9 mouse cellular contexts compared by ENCODE assay signal in the genomic region with DNA sequence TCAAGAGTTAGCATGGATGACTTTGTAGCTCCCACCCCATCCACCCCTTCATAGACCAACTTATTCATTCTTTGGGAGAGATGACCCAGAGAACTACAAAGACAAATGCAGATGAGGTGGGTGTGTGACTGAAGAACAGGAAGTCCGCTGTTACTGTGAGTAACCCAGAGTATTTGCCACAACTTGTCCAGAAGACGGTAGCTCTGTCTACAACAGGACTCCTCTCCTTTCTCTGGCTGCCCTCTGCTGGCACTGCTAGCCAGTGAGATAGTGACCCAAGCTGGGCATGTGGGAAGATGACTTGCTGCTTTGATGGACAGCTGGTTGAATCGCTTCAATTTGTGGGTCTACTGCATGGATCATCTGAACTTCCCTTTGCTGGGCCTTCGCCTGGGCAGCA. TPM values are rescaled to one million over a fixed set of nuclear protein-coding genes. Genes with fewer than 3 reads are reported as not detected.
DNase-seq lines count a peak whose midpoint lies in the region; ATAC-seq and TF ChIP-seq lines count a peak whose summit lies in the region.
"Had no signal": no experiment of that assay in that cellular context is flagged by ENCODE, and none has a peak within 500 bp of the region (broad histone marks: within the 10 kb centered on the region; RNA-seq: fewer than 3 reads in every experiment).

No protein-coding gene starts in this region.

- H3K27me3 ChIP-seq in midbrain, postnatal 0 days (ENCODE audit: insufficient read depth, low read length) = no peaks in the 10 kb centered on the region
- no peaks in the 10 kb centered on the region for H3K27me3 ChIP-seq in midbrain, embryonic 13.5 days
- no peaks in the 10 kb centered on the region for H3K27me3 ChIP-seq in heart, postnatal 0 days (ENCODE audit: control insufficient read depth, insufficient read depth, low read length)
- H3K27me3 ChIP-seq: hindbrain, embryonic 15.5 days had no signal

- no peak overlapping the region for H3K27ac ChIP-seq in midbrain, postnatal 0 days (ENCODE audit: low read depth, low read length)
- H3K27ac ChIP-seq in midbrain, embryonic 13.5 days = no peak overlapping the region
- no peak overlapping the region for H3K27ac ChIP-seq in heart, postnatal 0 days (ENCODE audit: low read depth)
- H3K27ac ChIP-seq: hindbrain, embryonic 15.5 days had no signal

- no peaks in the 10 kb centered on the region for H3K9me3 ChIP-seq in midbrain, postnatal 0 days (ENCODE audit: low read length)
- H3K9me3 ChIP-seq in midbrain, embryonic 13.5 days = no peaks in the 10 kb centered on the region
- H3K9me3 ChIP-seq in heart, postnatal 0 days (replicated peaks; ENCODE audit: control insufficient read depth, low read length) = no peaks in the 10 kb centered on the region
- H3K9me3 ChIP-seq: hindbrain, embryonic 15.5 days had no signal

- 75% methylated on average over 4 of the region's 4 CpGs for WGBS in midbrain, postnatal 0 days
- WGBS in midbrain, embryonic 13.5 days = 71% methylated on average over 4 of the region's 4 CpGs
- 45% methylated on average over 4 of the region's 4 CpGs for WGBS in heart, postnatal 0 days
- WGBS in lung, adult 2 months = 61% methylated on average over 4 of the region's 4 CpGs

- DNase-seq in midbrain, postnatal 0 days (ENCODE audit: low spot score) = peak; percentile 36
- DNase-seq in brain, embryonic 14.5 days (ENCODE audit: low read depth) = no peak
- DNase-seq in heart, postnatal 0 days (ENCODE audit: low spot score) = peak; percentile 50
- peak; percentile 14 for DNase-seq in lung, adult 2 months
- no peak for DNase-seq in yolk sac, embryonic 10.5 days (ENCODE audit: low spot score)
- DNase-seq in thymus, postnatal 10 days (ENCODE audit: low spot score in 2 of 2) = no peak

- TF ChIP-seq CTCF in midbrain, postnatal 0 days (IDR thresholded peaks at IDR 0.05) = peak; percentile 68
- peak; percentile 16; the same call in 1 of the 2 replicates for TF ChIP-seq CTCF in brain, embryonic 14.5 days (IDR thresholded peaks at IDR 0.05; ENCODE audit: borderline replicate concordance, extremely low read depth, insufficient read depth, insufficient read length)
- peak; percentile 71 for TF ChIP-seq CTCF in heart, postnatal 0 days (IDR thresholded peaks at IDR 0.05; ENCODE audit: low read depth)
- peak; percentile 53; the same call in 1 of the 2 replicates for TF ChIP-seq CTCF in lung, adult 2 months (IDR thresholded peaks at IDR 0.05; ENCODE audit: insufficient read depth, low read length)

- H3K4me2 ChIP-seq in midbrain, postnatal 0 days (ENCODE audit: low read depth, low read length, poor library complexity, severe bottlenecking) = no peak overlapping the region
- no peak overlapping the region for H3K4me2 ChIP-seq in midbrain, embryonic 13.5 days (replicated peaks)
- no peak overlapping the region for H3K4me2 ChIP-seq in heart, postnatal 0 days (ENCODE audit: low read depth, low read length)
- H3K4me2 ChIP-seq: hindbrain, embryonic 15.5 days had no signal

- no peak for TF ChIP-seq EP300 in heart, postnatal 0 days (IDR thresholded peaks at IDR 0.05; ENCODE audit: low read depth)

- TF ChIP-seq POLR2A in brain, embryonic 14.5 days (IDR thresholded peaks at IDR 0.05; ENCODE audit: borderline replicate concordance, extremely low read depth, insufficient read depth, insufficient read length, poor library complexity, severe bottlenecking) = no peak
- no peak for TF ChIP-seq POLR2A in lung, adult 2 months (IDR thresholded peaks at IDR 0.05; ENCODE audit: borderline replicate concordance, extremely low read depth, low read depth, low read length)

- no peak for ATAC-seq in midbrain, postnatal 0 days (ENCODE audit: low FRiP score)
- no peak for ATAC-seq in midbrain, embryonic 13.5 days
- ATAC-seq in heart, postnatal 0 days (ENCODE audit: insufficient read depth, low read depth) = no peak; the same call in 1 of the 2 replicates
- ATAC-seq in erythroid progenitor cell, adult 5-6 weeks (replicated peaks; ENCODE audit: low FRiP score, poor library complexity, severe bottlenecking) = no peak

- H3K4me1 ChIP-seq in midbrain, postnatal 0 days (ENCODE audit: insufficient read depth, low read length) = no peaks in the 10 kb centered on the region
- H3K4me1 ChIP-seq in midbrain, embryonic 13.5 days (replicated peaks) = peaks cover 4% of the 10 kb centered on the region; the same call in 1 of the 2 replicates
- H3K4me1 ChIP-seq in heart, postnatal 0 days (ENCODE audit: control insufficient read depth, insufficient read depth) = peaks cover 5% of the 10 kb centered on the region
- 0 out of 2 replicates have a peak, but pooled peaks cover 2% of the 10 kb centered on the region for H3K4me1 ChIP-seq in lung, adult 2 months (ENCODE audit: control insufficient read depth, insufficient read depth, low read length)
- H3K4me1 ChIP-seq: hindbrain, embryonic 15.5 days had no signal

- H3K9ac ChIP-seq in midbrain, postnatal 0 days (replicated peaks; ENCODE audit: low read length, poor library complexity, severe bottlenecking) = no peak overlapping the region
- H3K9ac ChIP-seq in midbrain, embryonic 13.5 days (replicated peaks) = no peak overlapping the region
- no peak overlapping the region for H3K9ac ChIP-seq in heart, postnatal 0 days (replicated peaks; ENCODE audit: low read depth, low read length)
- H3K9ac ChIP-seq: hindbrain, embryonic 15.5 days had no signal

- H3K4me3 ChIP-seq in midbrain, postnatal 0 days (ENCODE audit: low read depth, low read length) = no peak overlapping the region
- H3K4me3 ChIP-seq in midbrain, embryonic 13.5 days (replicated peaks) = no peak overlapping the region
- H3K4me3 ChIP-seq in heart, postnatal 0 days (ENCODE audit: low read depth, low read length) = no peak overlapping the region
- no peak overlapping the region for H3K4me3 ChIP-seq in lung, adult 2 months (replicated peaks; ENCODE audit: extremely low read depth, low read depth, low read length)
- H3K4me3 ChIP-seq: hindbrain, embryonic 15.5 days had no signal

- no peaks in the 10 kb centered on the region for H3K36me3 ChIP-seq in midbrain, postnatal 0 days (ENCODE audit: insufficient read depth, low read length)
- H3K36me3 ChIP-seq in midbrain, embryonic 13.5 days = no peaks in the 10 kb centered on the region
- no peaks in the 10 kb centered on the region for H3K36me3 ChIP-seq in heart, postnatal 0 days (replicated peaks; ENCODE audit: control insufficient read depth, insufficient read depth, low read length)
- H3K36me3 ChIP-seq: hindbrain, embryonic 15.5 days had no signal

RNA-seq across cellular contexts. Expression of a gene that starts 28.9 kb away (rescaled TPM):
- total RNA-seq in midbrain, postnatal 0 days (2014; rRNA removed) = 162 and 163 TPM in 2 replicates
- polyA plus RNA-seq in midbrain, postnatal 0 days (2015; fragmentation: Nextera tagmentation; extraction: Ambion mirVana) = 203 and 209 TPM in 2 replicates
- polyA plus RNA-seq in midbrain, embryonic 13.5 days (2015; fragmentation: Nextera tagmentation; extraction: Ambion mirVana) = 61.3 and 69.2 TPM in 2 replicates
- 81.7 and 89.4 TPM in 2 replicates for polyA plus RNA-seq in brain, embryonic 14.5 days (2012; rRNA removed)
- 12.3 and 12.4 TPM in 2 replicates for total RNA-seq in heart, postnatal 0 days (2014; rRNA removed; ENCODE audit: low replicate concordance)
- polyA plus RNA-seq in heart, postnatal 0 days (2015; fragmentation: Nextera tagmentation; extraction: Ambion mirVana) = 8.1 and 9.4 TPM in 2 replicates
- 16.1 and 20.7 TPM in 2 replicates for polyA plus RNA-seq in lung, adult 2 months (2012; rRNA removed)
- total RNA-seq in erythroid progenitor cell, adult 5-6 weeks (2015; ENCODE audit: low replicate concordance) = 0.72 TPM in 1 of 2 replicates, not detected in the other
- not detected in 2 replicates for total RNA-seq in erythroid progenitor cell, adult 5-6 weeks (2017; ENCODE audit: low replicate concordance)

Comparison
In these comparisons a context has a peak if more than half of its experiments do, and no peak if none do; other contexts are left out.
1. DNase-seq: peak in midbrain, postnatal 0 days (single experiment), heart, postnatal 0 days (single experiment) and lung, adult 2 months (single experiment); none in brain, embryonic 14.5 days (single experiment), yolk sac, embryonic 10.5 days (single experiment) and thymus, postnatal 10 days (0 of 2).
2. CTCF ChIP-seq: peak in every context shown above with its lines; median percentile 71 in heart, postnatal 0 days; 68 in midbrain, postnatal 0 days; 53 in lung, adult 2 months; 16 in brain, embryonic 14.5 days.